Mouse (Mus musculus): ENCODE data around the gene Ankrd13d. TPM values are rescaled to one million over a fixed set of nuclear protein-coding genes. Genes with fewer than 3 reads are reported as not detected.

The Ankrd13d gene
- total RNA-seq (2021) = 10 to 100 TPM; 67.2 to 71.2 TPM
- long read RNA-seq, experiment 1, transcript Ankrd13d-201 (15 exons, 2,139 nt) = major isoform, 68 of 140 reads
- long read RNA-seq, experiment 1, partial matches to known transcripts = 29 of 140 reads
- long read RNA-seq, experiment 1, other reads (novel, unspliced or antisense) = 42 of 140 reads
- long read RNA-seq, experiment 2, transcript Ankrd13d-201 (15 exons, 2,139 nt) = major isoform, 42 of 90 reads
- long read RNA-seq, experiment 2, transcript Ankrd13d-202 (15 exons, 2,131 nt) = minor isoform, 6 of 90 reads
- long read RNA-seq, experiment 2, partial matches to known transcripts = 21 of 90 reads
- long read RNA-seq, experiment 2, other reads (novel, unspliced or antisense) = 21 of 90 reads

- peak; percentile 87 to 95 for DNase-seq (ENCODE audit: low spot score in 2 of 2)
Measured at GRCm38 (mm10) chr19:4282898-4283553, at the start of gene Ankrd13d. Ankrd13d (minus strand) TSS chr19:4283137.

GRCm38 (mm10) chr19:4332653-4333052, 49.7 kb upstream of the Ankrd13d start:
- peak; percentile 33 to 36 for DNase-seq (ENCODE audit: low spot score in 2 of 2)

GRCm38 (mm10) chr19:4331273-4331672, 48.3 kb upstream of the Ankrd13d start:
- no peak for DNase-seq (ENCODE audit: low spot score in 2 of 2)

GRCm38 (mm10) chr19:4330603-4331002, 47.7 kb upstream of the Ankrd13d start:
- DNase-seq (ENCODE audit: low spot score in 2 of 2) = no peak

- DNase-seq (ENCODE audit: low spot score in 2 of 2) = no peak
Measured at GRCm38 (mm10) chr19:4328737-4329304, 45.9 kb upstream of the Ankrd13d start.

- no peak for DNase-seq (ENCODE audit: low spot score in 2 of 2)
Measured at GRCm38 (mm10) chr19:4326881-4327280, 43.9 kb upstream of the Ankrd13d start.

GRCm38 (mm10) chr19:4326106-4326505, 43.2 kb upstream of the Ankrd13d start:
- DNase-seq (ENCODE audit: low spot score in 2 of 2) = no peak

- DNase-seq (ENCODE audit: low spot score in 2 of 2) = no peak
Measured at GRCm38 (mm10) chr19:4322134-4322533, 39.2 kb upstream of the Ankrd13d start.

GRCm38 (mm10) chr19:4321622-4322021, 38.7 kb upstream of the Ankrd13d start:
- no peak for DNase-seq (ENCODE audit: low spot score in 2 of 2)

- no peak for DNase-seq (ENCODE audit: low spot score in 2 of 2)
Measured at GRCm38 (mm10) chr19:4319272-4319671, 36.3 kb upstream of the Ankrd13d start.

- no peak for DNase-seq (ENCODE audit: low spot score in 2 of 2)
Measured at GRCm38 (mm10) chr19:4317181-4317580, 34.2 kb upstream of the Ankrd13d start.

GRCm38 (mm10) chr19:4315223-4315944, 32.4 kb upstream of the Ankrd13d start:
- no peak for DNase-seq (ENCODE audit: low spot score in 2 of 2)

GRCm38 (mm10) chr19:4309776-4310185, 26.8 kb upstream of the Ankrd13d start:
- DNase-seq (ENCODE audit: low spot score in 2 of 2) = peak in 1 of 2 experiments; percentile 51

- no peak for DNase-seq (ENCODE audit: low spot score in 2 of 2)
Measured at GRCm38 (mm10) chr19:4309302-4309701, 26.4 kb upstream of the Ankrd13d start.

- peak; percentile 78 to 83 for DNase-seq (ENCODE audit: low spot score in 2 of 2)
Measured at GRCm38 (mm10) chr19:4306190-4306577, 23.2 kb upstream of the Ankrd13d start, which contains the start of gene Grk2. Grk2 (minus strand) TSS chr19:4306222.

- DNase-seq (ENCODE audit: low spot score in 2 of 2) = peak in 1 of 2 experiments; percentile 45
Measured at GRCm38 (mm10) chr19:4305491-4306189, 22.7 kb upstream of the Ankrd13d start.

- no peak for DNase-seq (ENCODE audit: low spot score in 2 of 2)
Measured at GRCm38 (mm10) chr19:4304871-4305321, 22.0 kb upstream of the Ankrd13d start.

- no peak for DNase-seq (ENCODE audit: low spot score in 2 of 2)
Measured at GRCm38 (mm10) chr19:4304251-4304821, 21.4 kb upstream of the Ankrd13d start.

GRCm38 (mm10) chr19:4303640-4303995, 20.7 kb upstream of the Ankrd13d start:
- no peak for DNase-seq (ENCODE audit: low spot score in 2 of 2)

- DNase-seq (ENCODE audit: low spot score in 2 of 2) = peak in 1 of 2 experiments; percentile 36
Measured at GRCm38 (mm10) chr19:4302936-4303639, 20.2 kb upstream of the Ankrd13d start.

All from left cerebral cortex, adult 18-20 months (tissue).